Comparison of ENCODE assay signal across 27 mouse cellular contexts in genomic region chr3:96714286-96714685, GRCm38 (mm10). TPM values are rescaled to one million over a fixed set of nuclear protein-coding genes. Genes with fewer than 3 reads are reported as not detected.
"Had no signal": no experiment of that assay in that cellular context is flagged by ENCODE, and none has a peak within 500 bp of the region (broad histone marks: within the 10 kb centered on the region; RNA-seq: fewer than 3 reads in every experiment).

No protein-coding gene starts in this region.

- ATAC-seq: hindbrain, embryonic 16.5 days; inflammation-experienced regulatory T-cells, adult 6 months; intestine, embryonic 15.5 days; intestine, postnatal 0 days; liver, embryonic 12.5 days had no signal

- H3K4me3 ChIP-seq: gastrocnemius, adult 2 months; heart, embryonic 10.5 days; heart, embryonic 12.5 days; hindbrain, embryonic 10.5 days; hindbrain, embryonic 12.5 days; intestine, embryonic 15.5 days; limb, embryonic 13.5 days; limb, embryonic 15.5 days; liver, embryonic 12.5 days had no signal

- H3K4me2 ChIP-seq: heart, embryonic 12.5 days; hindbrain, embryonic 12.5 days; hindbrain, embryonic 14.5 days; intestine, embryonic 15.5 days; limb, embryonic 13.5 days; limb, embryonic 15.5 days; liver, embryonic 12.5 days had no signal

- H3K27ac ChIP-seq: gastrocnemius, adult 2 months; heart, embryonic 10.5 days; hindbrain, embryonic 10.5 days; hindbrain, embryonic 12.5 days; hindbrain, embryonic 14.5 days; intestine, embryonic 15.5 days; limb, embryonic 13.5 days; limb, embryonic 15.5 days; liver, embryonic 12.5 days had no signal

- DNase-seq: gastrocnemius, adult 2 months; gastrocnemius, postnatal 10 days; gastrocnemius, postnatal 25 days; heart, adult 18-20 months; heart, postnatal 10 days; heart, postnatal 4 days; kidney, adult 18-20 months; kidney, adult 8-10 months; kidney, postnatal 14 days; kidney, postnatal 36 days; layer of hippocampus, adult 9-11 months; layer of hippocampus, postnatal 36 days; left cerebral cortex, postnatal 4 days had no signal

- H3K9ac ChIP-seq: heart, embryonic 12.5 days; hindbrain, embryonic 12.5 days; hindbrain, embryonic 14.5 days; intestine, embryonic 15.5 days; limb, embryonic 13.5 days; limb, embryonic 15.5 days; liver, embryonic 12.5 days had no signal

- H3K9me3 ChIP-seq: heart, embryonic 10.5 days; heart, embryonic 12.5 days; hindbrain, embryonic 10.5 days; hindbrain, embryonic 12.5 days; intestine, embryonic 15.5 days; limb, embryonic 13.5 days; limb, embryonic 15.5 days; liver, embryonic 12.5 days had no signal

- H3K27me3 ChIP-seq: heart, embryonic 12.5 days; hindbrain, embryonic 12.5 days; intestine, embryonic 15.5 days; limb, embryonic 13.5 days; limb, embryonic 15.5 days; liver, embryonic 12.5 days had no signal

- H3K4me1 ChIP-seq: hindbrain, embryonic 12.5 days; intestine, embryonic 15.5 days; limb, embryonic 13.5 days; limb, embryonic 15.5 days had no signal

RNA-seq across cellular contexts. Expression of gene Ankrd35, which starts 44.4 kb away (rescaled TPM):
- total RNA-seq: granulocyte monocyte progenitor cell, adult 5-6 weeks; liver, adult 2 months had no signal
